Mouse (Mus musculus) MEL (cell line): ENCODE measurements at regions not wholly inside any gene's neighbourhood (a gene's known extent, or its start where the extent isn't known, plus 50 kb on each side); places are given as distances from the start of the nearest gene placed in this dataset.

Experiments used
- DNase-seq: peaks from one replicate; pipeline ENCODE4 v3.0.0; 2011; ENCODE audit warnings: low read depth, low spot score
- H3K27ac ChIP-seq: 2 replicates; pipeline ENCODE4 v1.5.1; 2012; ENCODE audit warnings: low read depth, mild to moderate bottlenecking, control low read depth, low read length, moderate library complexity; ENCODE audit not compliant: control insufficient read depth
- H3K27me3 ChIP-seq, 2 experiments: fragments of 150-350 bp in 1 of 2; sonication (generic) in 1 of 2; 2 replicates each; pipeline ENCODE4 v1.6.1; 2012; ENCODE audit warnings: low read length in 2 of 2, mild to moderate bottlenecking in 2 of 2, improper control_type of control experiment in 1 of 2, moderate library complexity in 1 of 2; ENCODE audit not compliant: insufficient read depth in 2 of 2, control insufficient read depth in 1 of 2
- H3K36me3 ChIP-seq, 2 experiments: 2 replicates each; pipeline ENCODE4 v1.6.1; 2012 to 2014; ENCODE audit warnings: low read length in 2 of 2, improper control_type of control experiment in 1 of 2, inconsistent platforms in 1 of 2, mild to moderate bottlenecking in 1 of 2; ENCODE audit not compliant: insufficient read depth in 2 of 2, control insufficient read depth in 1 of 2
- H3K4me1 ChIP-seq, 2 experiments: fragments of 150-350 bp in 1 of 2; sonication (generic) in 1 of 2; 2 replicates each; pipeline ENCODE4 v1.6.1; 2012; ENCODE audit warnings: low read length in 2 of 2, improper control_type of control experiment in 1 of 2, mild to moderate bottlenecking in 1 of 2; ENCODE audit not compliant: insufficient read depth in 2 of 2, control insufficient read depth in 1 of 2
- H3K4me3 ChIP-seq, 2 experiments: fragments of 150-350 bp in 1 of 2; sonication (generic) in 1 of 2; 2 replicates each; pipeline ENCODE4 v1.5.1; 2012; ENCODE audit warnings: low read depth in 2 of 2, low read length in 2 of 2, mild to moderate bottlenecking in 2 of 2, moderate library complexity in 2 of 2, control low read depth in 1 of 2, improper control_type of control experiment in 1 of 2; ENCODE audit not compliant: control insufficient read depth in 1 of 2, insufficient read depth in 1 of 2
- H3K79me2 ChIP-seq: 2 replicates; pipeline ENCODE4 v1.6.1; 2012; ENCODE audit warnings: mild to moderate bottlenecking, low read length, moderate library complexity; ENCODE audit not compliant: control insufficient read depth, poor library complexity, insufficient read depth
- H3K9ac ChIP-seq: 2 replicates; pipeline ENCODE4 v1.6.1; 2012; ENCODE audit warnings: low read depth, mild to moderate bottlenecking, control low read depth, low read length, moderate library complexity; ENCODE audit not compliant: control insufficient read depth, poor library complexity, severe bottlenecking
- H3K9me3 ChIP-seq: fragments of 150-350 bp; sonication (generic); replicated peaks from 2 replicates; pipeline ENCODE4 v1.6.1; 2012; ENCODE audit warnings: mild to moderate bottlenecking, low read length, improper control_type of control experiment, moderate library complexity; ENCODE audit not compliant: insufficient read depth
- CHD1 ChIP-seq: IDR thresholded peaks from 2 replicates; pipeline ENCODE4 v1.6.1; 2012; ENCODE audit warnings: low read depth, mild to moderate bottlenecking, inconsistent platforms, low read length, improper control_type of control experiment
- E2F4 ChIP-seq: IDR thresholded peaks from 2 replicates; pipeline ENCODE4 v1.6.1; 2011; ENCODE audit warnings: low read depth, low read length, improper control_type of control experiment, borderline replicate concordance
- ELF1 ChIP-seq: IDR thresholded peaks from 2 replicates; pipeline ENCODE4 v1.6.1; 2014; ENCODE audit warnings: low read depth, mild to moderate bottlenecking, inconsistent platforms, low read length, improper control_type of control experiment, moderate library complexity
- ETS1 ChIP-seq: IDR thresholded peaks from 2 replicates; pipeline ENCODE4 v1.6.1; 2012; ENCODE audit warnings: low read depth, mild to moderate bottlenecking, inconsistent platforms, low read length, improper control_type of control experiment, moderate library complexity
- KAT2A ChIP-seq: conservative IDR thresholded peaks from 2 replicates; pipeline ENCODE4 v1.6.1; 2012; ENCODE audit warnings: low read depth, low read length, improper control_type of control experiment, inconsistent platforms
- MAFK ChIP-seq: IDR thresholded peaks from 2 replicates; pipeline ENCODE4 v1.6.1; 2011; ENCODE audit warnings: low read depth, mild to moderate bottlenecking, low read length, improper control_type of control experiment, borderline replicate concordance
- MAZ ChIP-seq: IDR thresholded peaks from 2 replicates; pipeline ENCODE4 v1.6.1; 2012; ENCODE audit warnings: low read depth, mild to moderate bottlenecking, inconsistent platforms, low read length, improper control_type of control experiment
- MYB ChIP-seq: IDR thresholded peaks from 2 replicates; pipeline ENCODE4 v1.6.1; 2011; ENCODE audit warnings: mild to moderate bottlenecking, low read depth, low read length, improper control_type of control experiment
- NRF1 ChIP-seq: IDR thresholded peaks from 2 replicates; pipeline ENCODE4 v1.6.1; 2014; ENCODE audit warnings: low read depth, mild to moderate bottlenecking, inconsistent platforms, low read length, improper control_type of control experiment, moderate library complexity; ENCODE audit not compliant: poor library complexity, insufficient read depth, severe bottlenecking
- POLR2AphosphoS2 ChIP-seq: IDR thresholded peaks from 2 replicates; pipeline ENCODE4 v1.6.1; 2011; ENCODE audit warnings: low read length, improper control_type of control experiment
- RAD21 ChIP-seq: IDR thresholded peaks from 2 replicates; pipeline ENCODE4 v1.6.1; 2011; ENCODE audit warnings: mild to moderate bottlenecking, low read depth, low read length, improper control_type of control experiment
- RCOR1 ChIP-seq: IDR thresholded peaks from 2 replicates; pipeline ENCODE4 v1.6.1; 2012; ENCODE audit warnings: low read depth, mild to moderate bottlenecking, inconsistent platforms, low read length, improper control_type of control experiment
- TAL1 ChIP-seq: IDR thresholded peaks from 2 replicates; pipeline ENCODE4 v1.6.1; 2012; ENCODE audit warnings: mild to moderate bottlenecking, inconsistent platforms, low read length, moderate library complexity, mixed read lengths
- USF1 ChIP-seq: IDR thresholded peaks from 2 replicates; pipeline ENCODE4 v1.6.1; 2014; ENCODE audit warnings: low read depth, mild to moderate bottlenecking, inconsistent platforms, low read length, improper control_type of control experiment, moderate library complexity
- USF2 ChIP-seq, 2 experiments: IDR thresholded peaks; 2 replicates each; pipeline ENCODE4 v1.6.1; 2011 to 2012; ENCODE audit warnings: improper control_type of control experiment in 2 of 2, low read length in 2 of 2, borderline replicate concordance in 1 of 2, inconsistent platforms in 1 of 2, low read depth in 1 of 2, mild to moderate bottlenecking in 1 of 2; ENCODE audit not compliant: insufficient read depth in 1 of 2
- ZMIZ1 ChIP-seq: IDR thresholded peaks from 2 replicates; pipeline ENCODE4 v1.6.1; 2012; ENCODE audit warnings: low read depth, mild to moderate bottlenecking, inconsistent platforms, low read length, improper control_type of control experiment, moderate library complexity

DNA sequence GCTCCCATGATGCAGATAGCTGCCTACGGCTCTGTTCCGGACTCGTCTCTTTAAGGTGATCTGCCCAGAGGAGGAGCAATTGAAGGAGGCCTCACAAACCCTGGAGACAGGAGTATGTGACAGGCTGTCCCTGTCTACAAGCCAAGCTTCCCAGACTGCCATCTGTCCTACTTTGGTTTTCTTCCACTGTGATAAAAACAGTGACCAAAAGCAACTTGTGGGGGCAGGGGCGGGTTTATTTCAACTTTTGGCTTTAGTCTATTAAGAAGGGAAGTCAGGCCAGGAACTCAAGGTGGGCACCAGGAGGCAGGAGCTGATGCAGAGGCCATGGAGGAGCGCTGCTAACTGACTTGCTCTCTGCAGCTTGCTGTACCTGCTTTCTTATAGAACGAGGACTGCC, 193.9 kb downstream of the Opa1 start:
- H3K9ac ChIP-seq, result no peak overlapping the region
- TF ChIP-seq ELF1, result no peak
- no peak for TF ChIP-seq MAFK
- TF ChIP-seq ZMIZ1, result no peak
- TF ChIP-seq RAD21, result no peak
- no peak for TF ChIP-seq TAL1
- TF ChIP-seq RCOR1, result no peak
- TF ChIP-seq CHD1, result no peak
- TF ChIP-seq MYB, result no peak
- TF ChIP-seq NRF1, result no peak
- TF ChIP-seq E2F4, result no peak
- TF ChIP-seq USF1, result no peak
- TF ChIP-seq USF2 (IDR thresholded peaks at IDR 0.05; ENCODE audit: borderline replicate concordance in 1 of 2, insufficient read depth in 1 of 2, low read depth in 1 of 2, low read length in 2 of 2), result no peak
- no peak for TF ChIP-seq POLR2AphosphoS2
- TF ChIP-seq, all 39 proteins: peak for 0
- H3K27me3 ChIP-seq, result no peaks in the 10 kb centered on the region
- H3K4me1 ChIP-seq, result no peaks in the 10 kb centered on the region
- no peak overlapping the region for H3K27ac ChIP-seq
- DNase-seq, result no peak
- H3K79me2 ChIP-seq, result no peaks in the 10 kb centered on the region
- no peak overlapping the region for H3K4me3 ChIP-seq
- H3K9me3 ChIP-seq, result no peaks in the 10 kb centered on the region
- H3K36me3 ChIP-seq, result no peaks in the 10 kb centered on the region

DNA sequence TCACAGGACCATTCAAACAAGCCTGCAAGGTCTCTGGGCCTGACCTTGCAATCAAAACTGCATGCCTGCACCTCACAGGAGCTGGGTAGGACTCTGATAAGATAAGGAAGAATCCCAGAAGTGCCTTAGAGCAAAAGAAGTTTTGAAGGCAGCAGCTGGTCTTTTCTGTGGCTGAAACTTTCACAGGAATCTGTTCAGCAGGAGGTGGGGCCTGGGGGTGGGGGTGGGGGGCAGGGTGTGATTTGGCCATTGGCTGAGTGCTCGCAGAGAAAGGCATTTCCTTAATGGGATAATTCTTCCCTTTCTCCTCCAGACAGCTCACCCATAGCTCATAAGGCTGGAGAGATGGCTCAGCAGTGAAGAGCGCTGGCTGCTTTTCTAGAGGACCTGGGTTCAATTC, 195.8 kb downstream of the Opa1 start:
- no peaks in the 10 kb centered on the region for H3K79me2 ChIP-seq
- DNase-seq, result no peak
- H3K27me3 ChIP-seq, result no peaks in the 10 kb centered on the region
- TF ChIP-seq RCOR1, result no peak
- no peak for TF ChIP-seq MAZ
- TF ChIP-seq KAT2A, result no peak
- TF ChIP-seq ETS1, result no peak
- no peak overlapping the region for H3K9ac ChIP-seq
- H3K4me1 ChIP-seq, result no peaks in the 10 kb centered on the region
- H3K27ac ChIP-seq, result no peak overlapping the region
- H3K9me3 ChIP-seq, result no peaks in the 10 kb centered on the region
- H3K4me3 ChIP-seq, result no peak overlapping the region
- H3K36me3 ChIP-seq, result no peaks in the 10 kb centered on the region
